Mouse (Mus musculus) T-helper 2 cell (primary cell): ENCODE data around the gene Phc1.
"Not testable (repeated sequence)": the region's sequence is repeated elsewhere in the genome, so short reads cannot be mapped to it uniquely, and the experiment has no call there.

ENCODE experiments used
- in situ Hi-C: fragments of 300-600 bp; cut with MboI, MseI; formaldehyde crosslinking; loops from one replicate; pipeline ENCODE4 v1.15.1; 2025; ENCODE audit warnings: high pct_unique_total_duplicates

Phc1 gene

DNA sequence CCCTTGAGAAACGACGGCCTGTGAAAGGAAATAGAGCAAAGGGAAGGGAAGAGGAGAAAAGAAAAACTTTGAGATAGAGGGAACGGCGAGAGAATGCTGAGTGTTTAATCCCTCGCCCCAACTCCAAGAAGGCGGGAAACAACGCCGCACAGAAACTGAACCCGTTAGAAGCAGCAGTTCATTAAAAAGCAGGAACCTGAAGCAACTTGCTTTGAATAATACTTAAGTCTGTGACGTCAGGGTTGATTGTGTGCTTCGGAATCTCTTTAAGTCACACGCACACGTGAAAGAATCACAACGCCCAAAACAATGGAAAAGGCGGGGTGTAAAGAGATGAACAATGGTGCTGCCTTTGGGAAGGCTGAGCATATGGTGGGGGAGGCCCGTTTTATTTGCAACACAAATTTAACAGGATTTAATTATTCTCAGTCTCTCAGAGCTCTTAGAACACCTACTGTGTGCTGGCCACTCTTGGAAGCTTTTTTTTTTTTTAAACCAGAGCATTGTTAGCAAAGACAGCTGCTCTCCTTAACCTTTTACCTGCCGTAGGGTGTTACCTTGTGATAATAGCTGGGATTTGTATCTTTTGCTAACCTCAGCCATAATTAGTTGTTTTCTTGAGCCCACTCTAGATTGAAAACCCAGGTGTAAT, at the start of gene Phc1:
TSS of gene Phc1 (minus strand) at position 213 of the 652 bp plus-strand sequence.
- in situ Hi-C loops = no loop called here

GRCm38 (mm10) chr6:122389986-122390385, 49.6 kb upstream of the Phc1 start:
- in situ Hi-C loops = loop anchor here (5.0 kb wide), 1 partner anchor 133 kb away; no protein-coding TSS in a partner anchor

GRCm38 (mm10) chr6:122387177-122388028, 47.0 kb upstream of the Phc1 start:
- in situ Hi-C loops = not testable (repeated sequence)

DNA sequence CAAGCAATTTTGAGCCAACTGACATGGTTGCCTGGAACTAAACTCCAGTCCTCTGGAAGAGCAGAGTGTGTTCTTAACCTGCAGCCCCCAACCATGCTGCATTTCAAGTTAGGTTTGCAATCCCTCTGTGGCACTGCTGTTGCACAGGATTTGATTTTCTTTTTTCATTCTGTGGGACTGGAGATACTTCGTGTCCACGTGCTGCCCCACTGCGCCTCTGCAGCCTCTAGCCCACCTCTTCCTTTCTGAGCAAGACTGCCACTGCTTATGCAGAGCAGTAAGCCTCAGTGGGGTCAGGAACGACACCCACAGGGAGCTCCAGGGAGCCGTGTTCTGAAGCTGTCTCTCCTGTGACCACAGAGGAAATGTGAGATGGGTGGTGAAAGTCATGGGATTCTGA, 45.4 kb upstream of the Phc1 start:
- in situ Hi-C loops = no loop called here

DNA sequence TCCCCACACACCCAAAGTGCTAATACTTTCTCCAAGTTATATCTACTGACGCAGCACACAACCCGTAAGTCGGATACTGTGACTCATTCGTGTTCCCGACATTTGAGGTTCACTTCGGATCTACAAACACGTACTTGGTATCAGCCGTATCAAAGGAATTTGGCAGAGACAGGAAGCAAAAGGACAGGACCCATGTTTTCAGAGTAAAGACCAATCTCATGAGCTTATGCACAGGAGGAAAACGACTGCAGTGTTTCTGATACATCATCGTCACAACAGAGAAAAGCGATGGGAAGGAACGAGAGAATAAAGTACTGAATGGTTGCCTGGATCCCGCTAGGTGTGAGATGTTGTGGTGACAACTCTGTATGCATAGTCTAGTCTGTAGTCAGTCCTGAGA, 44.5 kb upstream of the Phc1 start:
- in situ Hi-C loops = no loop called here

GRCm38 (mm10) chr6:122383211-122383610, 42.9 kb upstream of the Phc1 start:
- in situ Hi-C loops = no loop called here

GRCm38 (mm10) chr6:122382046-122382445, 41.7 kb upstream of the Phc1 start:
- in situ Hi-C loops = no loop called here

GRCm38 (mm10) chr6:122368245-122368644, 27.9 kb upstream of the Phc1 start:
- in situ Hi-C loops = no loop called here

GRCm38 (mm10) chr6:122366976-122367375, 26.6 kb upstream of the Phc1 start:
- in situ Hi-C loops = no loop called here

- in situ Hi-C loops = no loop called here
These were observed 25.9 kb upstream of the Phc1 start for GRCm38 (mm10) chr6:122366287-122366686.

- in situ Hi-C loops = no loop called here
These were observed 25.3 kb upstream of the Phc1 start for GRCm38 (mm10) chr6:122365706-122366105.

DNA sequence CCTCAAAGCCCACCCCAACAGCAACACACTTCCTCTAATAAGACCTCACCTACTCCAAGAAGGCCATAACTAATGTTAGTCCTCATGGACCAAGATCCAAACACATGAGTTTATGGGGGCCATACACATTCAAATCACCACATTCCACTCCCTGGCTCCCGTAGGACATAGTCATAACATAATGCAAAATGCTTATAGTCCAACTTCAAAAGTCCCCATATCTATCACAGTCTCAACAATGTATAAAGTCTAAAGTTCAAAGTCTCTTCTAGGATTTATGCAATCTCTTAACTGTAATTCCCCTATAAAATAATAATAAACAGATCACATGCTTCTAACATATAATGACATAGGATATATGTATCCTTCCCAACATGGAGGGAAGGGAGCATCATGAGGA, 16.7 kb upstream of the Phc1 start:
- in situ Hi-C loops = no loop called here

DNA sequence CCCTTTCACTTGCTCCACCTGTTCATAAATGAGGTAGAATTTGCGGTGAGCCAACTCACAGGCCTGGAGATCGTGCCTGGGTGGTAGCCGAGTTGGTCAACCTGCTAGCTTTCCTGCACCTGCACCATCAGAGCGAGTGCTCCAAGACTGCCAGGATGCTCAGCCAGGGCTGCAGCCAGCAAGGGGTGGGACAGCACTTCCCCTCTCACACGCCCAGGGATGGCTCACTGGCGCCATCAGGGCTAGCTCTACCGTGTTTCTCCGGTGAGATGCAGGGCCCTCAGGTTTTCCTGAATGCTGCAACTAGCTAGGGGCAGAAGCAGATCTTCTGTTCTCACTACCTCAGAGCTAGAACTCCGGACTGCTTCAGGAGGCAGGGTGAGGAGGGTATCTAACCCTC, 15.5 kb upstream of the Phc1 start:
- in situ Hi-C loops = no loop called here

DNA sequence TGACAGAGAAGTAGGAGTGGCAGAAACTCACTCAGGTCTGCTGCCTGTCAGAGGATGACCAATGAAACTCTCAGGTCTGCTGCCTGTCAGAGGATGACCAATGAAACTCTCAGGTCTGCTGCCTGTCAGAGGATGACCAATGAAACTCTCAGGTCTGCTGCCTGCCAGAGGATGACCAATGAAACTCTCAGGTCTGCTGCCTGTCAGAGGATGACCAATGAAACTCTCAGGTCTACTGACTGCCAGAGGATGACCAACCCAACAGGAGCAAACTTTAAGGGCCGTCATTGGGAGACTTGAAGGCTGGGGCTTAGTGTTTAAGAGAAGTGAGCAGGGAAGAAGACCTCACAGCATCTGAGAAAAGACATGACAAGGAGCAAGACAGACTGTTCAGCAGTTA, 7.0 kb upstream of the Phc1 start:
- in situ Hi-C loops = not testable (repeated sequence)

DNA sequence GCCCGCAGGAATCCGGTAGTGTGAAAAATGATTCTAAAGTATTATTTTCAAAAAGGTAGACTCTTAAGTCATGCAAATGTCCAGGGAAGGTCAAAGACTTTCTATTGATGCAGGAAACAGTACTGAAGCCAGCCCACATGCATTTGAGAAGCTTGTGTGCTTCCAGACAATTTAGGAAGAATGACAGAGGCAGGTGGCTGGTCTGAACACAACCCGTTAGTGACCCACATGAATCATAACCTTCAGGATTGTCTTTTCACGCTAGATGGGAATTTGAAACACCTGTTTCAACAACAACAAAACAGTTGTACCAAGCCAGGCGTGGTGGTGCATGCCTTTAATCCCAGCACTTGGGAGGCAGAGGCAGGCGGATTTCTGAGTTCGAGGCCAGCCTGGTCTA, 6.0 kb upstream of the Phc1 start:
- in situ Hi-C loops = no loop called here

GRCm38 (mm10) chr6:122345731-122346130, 5.4 kb upstream of the Phc1 start:
- in situ Hi-C loops = no loop called here

GRCm38 (mm10) chr6:122344386-122345116, 4.2 kb upstream of the Phc1 start:
- in situ Hi-C loops = no loop called here

GRCm38 (mm10) chr6:122343719-122344118, 3.4 kb upstream of the Phc1 start:
- in situ Hi-C loops = no loop called here

GRCm38 (mm10) chr6:122342125-122342524, 1.8 kb upstream of the Phc1 start:
- in situ Hi-C loops = no loop called here

DNA sequence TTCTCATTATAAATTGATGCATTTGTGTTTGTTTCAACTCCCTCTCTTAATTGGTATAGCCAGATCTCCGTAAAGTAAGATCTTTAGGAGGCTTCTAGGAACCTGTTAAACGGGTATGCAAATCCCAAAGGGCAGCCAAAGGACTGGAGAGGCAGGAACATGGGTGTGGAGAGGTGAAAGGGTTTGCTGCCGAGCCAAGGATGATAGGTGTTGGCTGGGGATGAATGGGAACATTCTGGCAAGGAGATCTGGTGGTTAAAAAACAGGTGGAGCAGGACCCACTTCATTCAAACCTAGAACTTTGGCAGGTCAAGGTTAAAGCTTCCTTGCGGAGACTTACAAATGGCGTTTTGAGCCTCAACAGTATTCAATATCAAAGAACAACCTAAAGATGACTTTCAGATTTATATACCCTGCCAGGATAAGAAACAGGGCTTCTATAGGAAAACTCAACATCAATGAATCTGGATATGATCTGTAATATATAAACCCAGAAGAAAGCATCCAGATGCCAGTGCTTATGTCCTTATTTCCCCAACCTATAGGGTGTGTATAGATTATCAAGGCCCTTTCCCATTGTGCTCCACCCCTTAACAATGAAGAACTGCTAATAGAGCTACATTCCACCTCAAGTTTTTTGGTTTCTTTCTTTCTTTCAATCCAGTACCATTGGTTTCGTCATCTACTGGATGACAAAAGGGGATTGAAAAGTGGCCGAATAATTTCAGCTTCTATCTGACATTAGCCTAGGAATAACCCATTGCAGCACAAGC, 863 bp upstream of the Phc1 start:
- in situ Hi-C loops = no loop called here

GRCm38 (mm10) chr6:122339648-122340341, 566 bp downstream of the Phc1 start:
- in situ Hi-C loops = no loop called here
